Mouse (Mus musculus): Measurements from ENCODE around the gene Prkcq. TPM values are rescaled to one million over a fixed set of nuclear protein-coding genes. Genes with fewer than 3 reads are reported as not detected.

Gene Prkcq
- polyA plus RNA-seq, 1 experiment = 48.4 TPM

GRCm38 (mm10) chr2:11202841-11203240, 30.9 kb downstream of the Prkcq start:
- Histone ChIP-seq H3K4me3 (ENCODE audit: control insufficient read depth, insufficient read depth, low read length) (no peak overlapping the region), H3K27me3 (ENCODE audit: control insufficient read depth, insufficient read depth, low read length) (no peaks in the 10 kb centered on the region), H3K4me1 (replicated peaks; ENCODE audit: control insufficient read depth, insufficient read depth, low read length) (peaks cover 43% of the 10 kb centered on the region), H3K36me3 (ENCODE audit: control insufficient read depth, insufficient read depth, low read length) (no peaks in the 10 kb centered on the region), H3K27ac (ENCODE audit: control insufficient read depth, insufficient read depth, low read length) (peak overlapping the region; percentile 73)
- 88% methylated on average over 11 of the region's 11 CpGs for WGBS
- no peak for DNase-seq
- TF ChIP-seq POLR2A (IDR thresholded peaks at IDR 0.05; ENCODE audit: control insufficient read depth, extremely low read depth, insufficient read depth, low read length, poor library complexity) = no peak
- TF ChIP-seq CTCF (IDR thresholded peaks at IDR 0.05; ENCODE audit: borderline replicate concordance, control insufficient read depth, extremely low read depth, insufficient read depth, low read length, poor library complexity) = no peak

- peaks cover 44% of the 10 kb centered on the region for H3K4me1 ChIP-seq (replicated peaks; ENCODE audit: control insufficient read depth, insufficient read depth, low read length)
- no peak for DNase-seq
- 14% methylated on average over 5 of the region's 5 CpGs for WGBS
- H3K36me3 ChIP-seq (ENCODE audit: control insufficient read depth, insufficient read depth, low read length) = no peaks in the 10 kb centered on the region
- no peak overlapping the region for H3K4me3 ChIP-seq (ENCODE audit: control insufficient read depth, insufficient read depth, low read length)
- H3K27ac ChIP-seq (ENCODE audit: control insufficient read depth, insufficient read depth, low read length) = peak overlapping the region; percentile 99
- TF ChIP-seq POLR2A (IDR thresholded peaks at IDR 0.05; ENCODE audit: control insufficient read depth, extremely low read depth, insufficient read depth, low read length, poor library complexity) = no peak
- no peak for TF ChIP-seq CTCF (IDR thresholded peaks at IDR 0.05; ENCODE audit: borderline replicate concordance, control insufficient read depth, extremely low read depth, insufficient read depth, low read length, poor library complexity)
- no peaks in the 10 kb centered on the region for H3K27me3 ChIP-seq (ENCODE audit: control insufficient read depth, insufficient read depth, low read length)
Measured at GRCm38 (mm10) chr2:11203261-11203660, 31.4 kb downstream of the Prkcq start.

- H3K4me3 ChIP-seq (ENCODE audit: control insufficient read depth, insufficient read depth, low read length) = peak overlapping the region; percentile 39
- 12% methylated on average over 5 of the region's 5 CpGs for WGBS
- H3K27ac ChIP-seq (ENCODE audit: control insufficient read depth, insufficient read depth, low read length) = peak overlapping the region; percentile 99
- no peaks in the 10 kb centered on the region for H3K27me3 ChIP-seq (ENCODE audit: control insufficient read depth, insufficient read depth, low read length)
- peak; percentile 72 for DNase-seq
- H3K4me1 ChIP-seq (replicated peaks; ENCODE audit: control insufficient read depth, insufficient read depth, low read length) = peaks cover 47% of the 10 kb centered on the region
- TF ChIP-seq CTCF (IDR thresholded peaks at IDR 0.05; ENCODE audit: borderline replicate concordance, control insufficient read depth, extremely low read depth, insufficient read depth, low read length, poor library complexity) (no peak), POLR2A (IDR thresholded peaks at IDR 0.05; ENCODE audit: control insufficient read depth, extremely low read depth, insufficient read depth, low read length, poor library complexity) (peak; percentile 46; the same call in 1 of the 2 replicates)
- no peaks in the 10 kb centered on the region for H3K36me3 ChIP-seq (ENCODE audit: control insufficient read depth, insufficient read depth, low read length)
Measured at GRCm38 (mm10) chr2:11204232-11204631, 32.3 kb downstream of the Prkcq start.

- Histone ChIP-seq H3K36me3 (ENCODE audit: control insufficient read depth, insufficient read depth, low read length) (no peaks in the 10 kb centered on the region), H3K27me3 (ENCODE audit: control insufficient read depth, insufficient read depth, low read length) (no peaks in the 10 kb centered on the region), H3K4me1 (replicated peaks; ENCODE audit: control insufficient read depth, insufficient read depth, low read length) (peaks cover 53% of the 10 kb centered on the region), H3K27ac (ENCODE audit: control insufficient read depth, insufficient read depth, low read length) (peak overlapping the region; percentile 99), H3K4me3 (ENCODE audit: control insufficient read depth, insufficient read depth, low read length) (no peak overlapping the region)
- no peak for DNase-seq
- TF ChIP-seq POLR2A (IDR thresholded peaks at IDR 0.05; ENCODE audit: control insufficient read depth, extremely low read depth, insufficient read depth, low read length, poor library complexity) = no peak
- no peak for TF ChIP-seq CTCF (IDR thresholded peaks at IDR 0.05; ENCODE audit: borderline replicate concordance, control insufficient read depth, extremely low read depth, insufficient read depth, low read length, poor library complexity)
- WGBS = 79% methylated on average over 9 of the region's 9 CpGs
Measured at GRCm38 (mm10) chr2:11204961-11205360, 33.1 kb downstream of the Prkcq start.

- peak overlapping the region; percentile 99; the same call in 1 of the 2 replicates for H3K27ac ChIP-seq (ENCODE audit: control insufficient read depth, insufficient read depth, low read length)
- TF ChIP-seq CTCF (IDR thresholded peaks at IDR 0.05; ENCODE audit: borderline replicate concordance, control insufficient read depth, extremely low read depth, insufficient read depth, low read length, poor library complexity) (no peak), POLR2A (IDR thresholded peaks at IDR 0.05; ENCODE audit: control insufficient read depth, extremely low read depth, insufficient read depth, low read length, poor library complexity) (no peak)
- WGBS = 6% methylated on average over 6 of the region's 6 CpGs
Measured at GRCm38 (mm10) chr2:11205720-11206119, 33.8 kb downstream of the Prkcq start.

GRCm38 (mm10) chr2:11208263-11208662, 36.4 kb downstream of the Prkcq start:
- Histone ChIP-seq H3K27ac (ENCODE audit: control insufficient read depth, insufficient read depth, low read length) (no peak overlapping the region), H3K27me3 (ENCODE audit: control insufficient read depth, insufficient read depth, low read length) (no peaks in the 10 kb centered on the region), H3K4me1 (replicated peaks; ENCODE audit: control insufficient read depth, insufficient read depth, low read length) (peaks cover 56% of the 10 kb centered on the region), H3K36me3 (ENCODE audit: control insufficient read depth, insufficient read depth, low read length) (no peaks in the 10 kb centered on the region), H3K4me3 (ENCODE audit: control insufficient read depth, insufficient read depth, low read length) (no peak overlapping the region)
- TF ChIP-seq CTCF (IDR thresholded peaks at IDR 0.05; ENCODE audit: borderline replicate concordance, control insufficient read depth, extremely low read depth, insufficient read depth, low read length, poor library complexity) (no peak), POLR2A (IDR thresholded peaks at IDR 0.05; ENCODE audit: control insufficient read depth, extremely low read depth, insufficient read depth, low read length, poor library complexity) (no peak)
- DNase-seq = no peak
- 30% methylated on average over 9 of the region's 9 CpGs for WGBS

More at GRCm38 (mm10) chr2:11205720-11206119, 33.8 kb downstream of the Prkcq start:
- Histone ChIP-seq H3K4me3 (ENCODE audit: control insufficient read depth, insufficient read depth, low read length) (no peak overlapping the region), H3K4me1 (replicated peaks; ENCODE audit: control insufficient read depth, insufficient read depth, low read length) (peaks cover 56% of the 10 kb centered on the region), H3K36me3 (ENCODE audit: control insufficient read depth, insufficient read depth, low read length) (no peaks in the 10 kb centered on the region), H3K27me3 (ENCODE audit: control insufficient read depth, insufficient read depth, low read length) (no peaks in the 10 kb centered on the region)
- DNase-seq = no peak

GRCm38 (mm10) chr2:11209335-11209734, 37.4 kb downstream of the Prkcq start:
- no peak for TF ChIP-seq POLR2A (IDR thresholded peaks at IDR 0.05; ENCODE audit: control insufficient read depth, extremely low read depth, insufficient read depth, low read length, poor library complexity)
- no peak for TF ChIP-seq CTCF (IDR thresholded peaks at IDR 0.05; ENCODE audit: borderline replicate concordance, control insufficient read depth, extremely low read depth, insufficient read depth, low read length, poor library complexity)
- Histone ChIP-seq H3K27ac (ENCODE audit: control insufficient read depth, insufficient read depth, low read length) (no peak overlapping the region), H3K4me1 (replicated peaks; ENCODE audit: control insufficient read depth, insufficient read depth, low read length) (peaks cover 48% of the 10 kb centered on the region), H3K4me3 (ENCODE audit: control insufficient read depth, insufficient read depth, low read length) (no peak overlapping the region), H3K36me3 (ENCODE audit: control insufficient read depth, insufficient read depth, low read length) (no peaks in the 10 kb centered on the region), H3K27me3 (ENCODE audit: control insufficient read depth, insufficient read depth, low read length) (no peaks in the 10 kb centered on the region)
- WGBS = 86% methylated on average over 6 of the region's 6 CpGs
- no peak for DNase-seq

Data from thymus, adult 2 months (tissue).